ENCODE assay signal across 7 mouse cellular contexts in the genomic region with DNA sequence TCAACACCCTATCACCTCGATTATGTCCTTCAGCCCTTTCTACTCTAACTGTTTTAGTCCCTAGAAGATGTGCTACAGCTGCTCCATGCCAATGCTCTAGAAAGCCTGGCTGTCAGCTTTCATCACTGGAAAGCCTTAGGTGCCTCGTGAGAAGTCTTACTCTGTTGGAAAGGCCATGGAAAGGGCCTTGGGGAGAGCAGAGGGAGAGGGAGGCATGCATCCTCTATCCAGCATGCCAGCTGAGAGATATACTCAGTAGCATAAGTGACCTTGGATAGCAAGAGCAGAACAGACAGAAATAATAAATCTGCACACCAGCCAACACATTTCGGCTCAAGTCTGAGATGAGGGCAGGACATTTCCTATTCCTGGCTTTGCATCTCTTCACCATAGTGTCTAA.
"Had no signal": no experiment of that assay in that cellular context is flagged by ENCODE, and none has a peak within 500 bp of the region (broad histone marks: within the 10 kb centered on the region; RNA-seq: fewer than 3 reads in every experiment).

No protein-coding gene starts in this region.

- DNase-seq: kidney, adult 8-10 months; kidney, postnatal 36 days; layer of hippocampus, adult 9-11 months; layer of hippocampus, postnatal 36 days; right cerebral cortex, postnatal 4 days; spleen, adult 18-20 months; thymus, postnatal 4 days had no signal
